Mouse (Mus musculus) left cerebral cortex, postnatal 4 days (tissue): ENCODE measurements around the gene Smarca1. TPM values are rescaled to one million over a fixed set of nuclear protein-coding genes. Genes with fewer than 3 reads are reported as not detected.

Experiments used
- DNase-seq: peaks from one replicate; pipeline ENCODE4 v3.0.0-alpha.2; 2022
- intact Hi-C: fragments of 180-260 bp; cut with DNase I; formaldehyde crosslinking; loops from one replicate; pipeline ENCODE4 v1.15.1; 2025
- total RNA-seq, 2 experiments: library from RNA; stranded (reverse); gene quantifications; 2 replicates each; pipeline ENCODE4 v1.2.3; 2021

Smarca1 gene
- total RNA-seq, 2 experiments from 2014 or later = 52.3 to 53.1 TPM

DNA sequence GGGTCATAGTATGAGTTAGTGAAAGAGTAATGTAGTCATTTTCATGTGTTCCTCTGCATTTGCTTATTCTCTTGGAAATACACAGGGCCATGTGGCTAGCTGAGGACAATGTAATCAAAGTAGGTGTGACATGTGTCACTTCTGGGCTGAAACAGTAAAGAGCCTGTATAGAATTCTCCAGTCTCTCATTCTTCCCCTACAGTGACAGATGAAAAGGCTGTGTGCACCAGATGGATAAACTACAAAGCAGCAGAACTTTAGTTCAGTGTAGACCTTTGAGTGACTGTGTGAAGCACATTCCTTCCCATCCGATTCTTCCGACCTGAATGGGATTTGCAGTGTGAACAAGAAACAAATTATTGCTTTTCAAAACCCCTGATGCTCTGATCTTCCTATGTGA is 84.1 kb downstream of the Smarca1 start:
- DNase-seq = no peak
- intact Hi-C loops = no loop called here

DNA sequence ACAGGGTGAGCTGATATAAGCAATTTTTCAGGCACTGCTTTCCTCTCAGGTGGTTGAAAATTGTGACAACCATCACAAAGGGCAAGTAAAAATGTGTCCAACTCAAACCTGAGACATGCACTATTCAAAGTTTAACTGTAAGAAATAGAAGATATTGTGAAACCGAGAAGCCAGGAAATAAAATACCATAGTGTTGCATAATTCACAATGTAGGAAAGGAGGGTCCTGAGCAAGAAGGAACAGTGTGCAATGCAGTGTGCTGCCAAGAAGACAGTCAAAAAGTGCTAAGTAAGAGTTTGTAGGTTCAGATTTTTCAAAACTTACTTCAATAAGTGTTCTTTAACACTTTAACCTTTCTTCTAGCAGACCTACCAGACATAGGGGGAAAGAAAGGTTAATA is 128.3 kb downstream of the Smarca1 start:
- intact Hi-C loops = no loop called here
- no peak for DNase-seq

DNA sequence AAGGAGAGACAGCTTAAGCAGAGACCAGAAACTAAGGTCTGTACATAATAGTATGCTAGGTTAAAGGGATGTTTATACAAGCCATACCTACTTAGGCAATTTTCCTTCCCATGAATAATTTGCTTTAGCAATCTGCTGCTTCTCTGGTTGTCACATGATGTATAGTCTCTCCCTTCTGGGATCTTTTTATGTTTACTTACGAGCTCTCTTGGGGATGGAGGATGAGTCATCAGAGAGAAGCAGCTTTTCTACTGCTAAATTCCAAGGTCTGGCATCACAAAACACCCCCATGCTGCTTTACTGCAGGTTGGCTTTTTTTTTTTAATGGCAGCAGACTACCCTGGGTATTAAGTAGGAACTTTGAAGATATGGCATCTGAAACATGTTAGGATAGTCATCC is 132.6 kb downstream of the Smarca1 start:
- intact Hi-C loops = no loop called here
- DNase-seq = no peak

Other genes starting within 250 kb of the Smarca1 start
- 10 to 100 TPM; 49.4 to 50.8 TPM for gene Ocrl, start 19.4 kb upstream of the Smarca1 start, total RNA-seq
- 10 to 100 TPM in 1 of 2 experiments, 1 to 10 TPM in 1; 9.2 to 11.1 TPM for gene Apln, start 141.9 kb upstream of the Smarca1 start, total RNA-seq
- gene Xpnpep2, start 215.8 kb upstream of the Smarca1 start, total RNA-seq = under 1 TPM; 0.40 to 0.60 TPM